Mouse (Mus musculus) small intestine, adult 2 months (tissue): ENCODE measurements around the gene Kazn.

Source experiments
- CTCF ChIP-seq: fragments of 200-500 bp; IDR thresholded peaks from 2 replicates; pipeline ENCODE4 v1.5.1; 2012; ENCODE audit warnings: low read depth, mild to moderate bottlenecking, control low read depth, inconsistent platforms, low read length, moderate library complexity, mixed read lengths; ENCODE audit not compliant: insufficient replicate concordance, insufficient read length; ENCODE audit errors: extremely low read depth
- POLR2A ChIP-seq: fragments of 200-500 bp; IDR thresholded peaks from 2 replicates; pipeline ENCODE4 v1.6.1; 2012; ENCODE audit warnings: low read depth, mild to moderate bottlenecking, control low read depth, inconsistent platforms, low read length, moderate library complexity

GRCm38 (mm10) chr4:142242750-142243383 is 3.7 kb upstream of the Kazn start:
- no peak for TF ChIP-seq POLR2A
- no peak for TF ChIP-seq CTCF
